Mouse (Mus musculus) hindbrain, embryonic 13.5 days (tissue): ENCODE measurements at regions not wholly inside any gene's neighbourhood (a gene's known extent, or its start where the extent isn't known, plus 50 kb on each side); places are given as distances from the start of the nearest gene placed in this dataset.

Experiments used
- ATAC-seq: fragments of 200-750 bp; cut with Nextera tagmentation; 2 replicates; pipeline ENCODE4 v1.8.0; 2017; ENCODE audit warnings: moderate TSS enrichment; ENCODE audit not compliant: low FRiP score
- H3K27ac ChIP-seq: fragments of 300-500 bp; sonication (generic); 2 replicates; pipeline ENCODE4 v1.5.1; 2015; ENCODE audit warnings: inconsistent platforms, mild to moderate bottlenecking, moderate library complexity
- H3K27me3 ChIP-seq: fragments of 300-500 bp; sonication (generic); 2 replicates; pipeline ENCODE4 v1.6.1; 2015; ENCODE audit warnings: mild to moderate bottlenecking, inconsistent platforms
- H3K36me3 ChIP-seq: fragments of 300-500 bp; sonication (generic); 2 replicates; pipeline ENCODE4 v1.6.1; 2015; ENCODE audit warnings: mild to moderate bottlenecking, inconsistent platforms
- H3K4me1 ChIP-seq: fragments of 300-500 bp; sonication (generic); replicated peaks from 2 replicates; pipeline ENCODE4 v1.6.1; 2015; ENCODE audit warnings: inconsistent platforms
- H3K4me2 ChIP-seq: fragments of 300-500 bp; sonication (generic); 2 replicates; pipeline ENCODE4 v1.6.1; 2015; ENCODE audit warnings: inconsistent platforms, mild to moderate bottlenecking, moderate library complexity
- H3K4me3 ChIP-seq: fragments of 300-500 bp; sonication (generic); 2 replicates; pipeline ENCODE4 v1.5.1; 2015; ENCODE audit warnings: mild to moderate bottlenecking, inconsistent platforms
- H3K9ac ChIP-seq: fragments of 300-500 bp; sonication (generic); 2 replicates; pipeline ENCODE4 v1.6.1; 2015; ENCODE audit warnings: mild to moderate bottlenecking, inconsistent platforms
- H3K9me3 ChIP-seq: fragments of 300-500 bp; sonication (generic); 2 replicates; pipeline ENCODE4 v1.6.1; 2016; ENCODE audit warnings: inconsistent platforms
- WGBS: fragments of 180-500 bp; shearing (Covaris S2); methylation state at CpG from one replicate; pipeline ENCODE4 v1.1.7; 2015; 5-methylcytosine and 5-hydroxymethylcytosine counted together

DNA sequence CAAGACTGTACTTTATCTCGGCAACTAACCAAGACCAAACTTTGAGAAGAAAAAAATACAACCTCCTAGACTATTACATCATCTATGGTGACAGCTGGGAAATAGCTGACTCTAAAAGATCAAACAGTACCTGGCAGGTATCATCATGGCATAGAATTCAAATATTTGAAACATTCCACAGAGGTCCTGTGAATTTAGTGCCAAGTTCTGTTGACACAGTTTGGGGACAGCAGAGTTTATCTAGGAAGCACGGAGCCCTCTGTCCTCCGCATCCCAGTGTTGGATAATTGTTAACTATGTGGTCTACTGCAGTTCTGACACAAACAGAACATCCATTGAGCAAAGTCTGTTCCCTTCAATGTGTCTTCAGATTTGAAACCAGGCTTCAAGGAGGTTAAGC is 132.9 kb upstream of the Ahr start:
- no peak for ATAC-seq
- no peak overlapping the region for H3K4me2 ChIP-seq

DNA sequence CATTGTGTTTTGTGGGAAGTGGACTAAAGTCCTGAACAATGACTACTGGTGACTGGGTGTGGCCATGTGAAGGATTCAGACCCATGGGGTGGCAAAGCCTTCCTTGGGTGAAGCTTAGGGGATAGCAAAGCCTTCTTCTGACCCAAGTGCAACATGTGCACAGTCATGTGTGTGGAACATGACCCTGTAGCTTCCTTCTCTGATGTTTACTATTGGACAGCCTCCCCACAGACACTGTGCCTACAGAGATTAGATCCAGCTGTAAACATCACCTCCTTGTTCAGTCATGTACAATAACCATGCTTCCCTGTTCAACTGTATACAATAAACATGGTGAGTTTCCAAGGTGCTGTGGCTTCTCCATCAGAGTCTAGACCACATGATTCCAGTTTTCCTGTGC is 132.4 kb upstream of the Ahr start:
- ATAC-seq = no peak
- H3K27ac ChIP-seq = no peak overlapping the region

More for the DNA sequence above, 132.9 kb upstream of the Ahr start:
- 93% methylated on average over 3 of the region's 3 CpGs for WGBS
- Histone ChIP-seq H3K9ac (no peak overlapping the region), H3K4me3 (no peak overlapping the region), H3K9me3 (no peaks in the 10 kb centered on the region), H3K27me3 (no peaks in the 10 kb centered on the region), H3K36me3 (no peaks in the 10 kb centered on the region), H3K4me1 (no peaks in the 10 kb centered on the region), H3K27ac (no peak overlapping the region)

DNA sequence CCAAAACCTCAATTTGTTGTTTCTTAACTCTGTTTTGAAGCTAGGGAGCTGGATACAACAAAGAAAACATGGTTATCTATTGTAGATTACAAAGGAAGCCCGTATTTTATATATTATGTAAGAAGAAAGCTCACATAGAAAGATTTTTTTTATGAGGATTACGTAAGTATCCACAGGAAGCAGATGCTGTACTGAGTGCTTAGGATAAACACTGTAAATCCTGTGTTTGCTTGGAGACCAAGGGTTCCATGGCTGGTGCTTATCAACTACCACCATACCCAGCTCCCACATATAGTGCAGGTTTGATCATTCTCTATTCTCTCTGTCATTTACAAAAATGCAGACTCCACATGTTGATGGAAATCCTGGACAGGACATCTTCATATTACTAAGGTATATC is 131.2 kb upstream of the Ahr start:
- H3K36me3 ChIP-seq = no peaks in the 10 kb centered on the region
- H3K4me2 ChIP-seq = no peak overlapping the region
- 86% methylated on average over 2 of the region's 2 CpGs for WGBS
- no peak overlapping the region for H3K9ac ChIP-seq
- H3K9me3 ChIP-seq = no peaks in the 10 kb centered on the region
- ATAC-seq = no peak
- H3K27ac ChIP-seq = no peak overlapping the region
- no peaks in the 10 kb centered on the region for H3K27me3 ChIP-seq
- no peaks in the 10 kb centered on the region for H3K4me1 ChIP-seq
- H3K4me3 ChIP-seq = no peak overlapping the region

More for the DNA sequence above, 132.4 kb upstream of the Ahr start:
- Histone ChIP-seq H3K4me3 (no peak overlapping the region), H3K4me2 (no peak overlapping the region), H3K27me3 (no peaks in the 10 kb centered on the region), H3K4me1 (no peaks in the 10 kb centered on the region), H3K9me3 (no peaks in the 10 kb centered on the region), H3K36me3 (no peaks in the 10 kb centered on the region), H3K9ac (no peak overlapping the region)

DNA sequence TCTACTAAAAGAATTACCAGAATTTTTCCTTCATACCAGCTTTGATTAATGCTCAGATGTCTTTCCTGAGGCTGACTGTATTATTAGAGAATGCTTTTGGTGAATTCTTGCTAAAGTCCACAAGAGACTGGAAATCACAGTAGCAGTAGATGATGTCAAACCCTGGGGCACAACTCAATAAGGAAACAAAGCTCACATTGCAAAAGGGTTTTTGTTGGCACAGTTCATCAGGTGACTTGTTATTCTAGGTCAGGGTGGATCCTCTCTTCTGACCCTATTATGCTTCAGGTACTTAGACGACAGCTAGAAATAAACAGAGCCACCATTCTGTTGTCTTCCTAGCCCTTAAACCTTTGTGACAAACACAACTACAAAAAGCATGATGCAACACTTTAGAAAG is 128.2 kb upstream of the Ahr start:
- Histone ChIP-seq H3K9ac (no peak overlapping the region), H3K36me3 (no peaks in the 10 kb centered on the region), H3K4me2 (no peak overlapping the region), H3K4me1 (no peaks in the 10 kb centered on the region), H3K27ac (no peak overlapping the region), H3K4me3 (no peak overlapping the region), H3K9me3 (no peaks in the 10 kb centered on the region), H3K27me3 (no peaks in the 10 kb centered on the region)
- no peak for ATAC-seq
- 85% methylated on average over 1 of the region's 1 CpGs for WGBS

DNA sequence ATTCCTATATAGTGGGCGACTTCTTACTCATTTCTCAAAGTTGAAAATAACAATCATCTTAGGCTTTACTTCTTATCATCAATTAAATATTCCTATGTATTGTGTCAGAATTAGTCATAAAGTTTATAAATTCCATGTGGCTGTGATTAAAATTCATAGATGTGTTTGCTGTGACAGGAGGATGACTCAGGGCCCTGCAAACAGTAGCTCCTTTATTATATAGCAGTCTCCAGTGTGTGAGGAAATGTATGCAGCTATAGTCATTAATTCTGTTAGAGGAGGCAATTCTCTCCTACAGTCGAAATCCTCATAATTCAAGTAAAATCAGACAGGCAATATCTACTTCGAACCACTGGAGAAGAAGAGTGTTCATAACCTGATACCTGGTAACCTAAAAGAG is 121.7 kb upstream of the Ahr start:
- no peak for ATAC-seq
- WGBS = 86% methylated on average over 3 of the region's 3 CpGs
- H3K36me3 ChIP-seq = no peaks in the 10 kb centered on the region
- no peaks in the 10 kb centered on the region for H3K27me3 ChIP-seq
- no peak overlapping the region for H3K4me3 ChIP-seq
- no peak overlapping the region for H3K4me2 ChIP-seq
- no peaks in the 10 kb centered on the region for H3K9me3 ChIP-seq
- no peaks in the 10 kb centered on the region for H3K4me1 ChIP-seq
- H3K27ac ChIP-seq = no peak overlapping the region
- no peak overlapping the region for H3K9ac ChIP-seq

DNA sequence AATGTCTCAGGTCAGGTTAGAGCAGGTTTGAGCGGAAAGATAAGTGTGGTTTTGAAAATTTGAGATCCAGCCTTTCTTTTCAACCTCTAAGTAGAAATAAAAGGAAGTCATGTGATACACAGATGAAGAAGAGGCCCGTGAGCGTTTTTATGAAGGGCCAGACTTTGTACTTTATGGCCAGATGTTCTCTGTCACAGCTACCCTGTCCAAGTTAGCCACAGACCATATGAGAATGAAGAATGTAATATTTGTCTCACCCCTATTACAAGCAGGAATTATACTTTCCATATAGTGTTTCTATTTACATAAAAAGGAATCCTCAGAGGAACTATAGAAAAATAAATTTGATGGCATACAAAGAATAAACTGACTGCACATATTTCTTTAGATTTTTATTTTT is 114.9 kb upstream of the Ahr start:
- no peaks in the 10 kb centered on the region for H3K36me3 ChIP-seq
- ATAC-seq = no peak
- H3K4me3 ChIP-seq = no peak overlapping the region
- no peak overlapping the region for H3K4me2 ChIP-seq
- H3K4me1 ChIP-seq = no peaks in the 10 kb centered on the region
- H3K27me3 ChIP-seq = no peaks in the 10 kb centered on the region
- no peak overlapping the region for H3K9ac ChIP-seq
- 91% methylated on average over 3 of the region's 3 CpGs for WGBS
- H3K9me3 ChIP-seq = no peaks in the 10 kb centered on the region
- no peak overlapping the region for H3K27ac ChIP-seq

DNA sequence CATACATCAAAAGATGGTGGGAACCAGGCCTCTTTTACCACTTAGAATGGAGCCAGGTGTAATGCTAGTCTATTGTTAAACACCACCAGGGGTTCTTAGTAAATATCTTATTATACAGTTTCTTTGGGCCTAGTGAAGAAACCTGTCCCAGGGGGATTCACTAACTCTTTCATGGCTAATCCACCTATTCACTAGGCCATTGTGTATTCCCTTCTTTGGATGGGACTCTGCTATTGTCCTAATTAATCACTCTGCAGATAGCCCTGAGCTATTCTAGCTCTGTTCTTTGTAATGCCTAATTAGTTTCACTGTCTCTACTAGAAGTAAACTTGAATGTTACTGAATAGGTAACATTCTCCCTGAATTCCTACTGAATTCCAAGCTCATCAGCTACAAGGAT is 107.6 kb upstream of the Ahr start:
- H3K4me3 ChIP-seq = no peak overlapping the region
- no peaks in the 10 kb centered on the region for H3K27me3 ChIP-seq
- H3K27ac ChIP-seq = no peak overlapping the region
- no peak overlapping the region for H3K4me2 ChIP-seq
- H3K9ac ChIP-seq = no peak overlapping the region
- no peaks in the 10 kb centered on the region for H3K9me3 ChIP-seq
- no peak for ATAC-seq
- H3K36me3 ChIP-seq = no peaks in the 10 kb centered on the region
- H3K4me1 ChIP-seq = no peaks in the 10 kb centered on the region

DNA sequence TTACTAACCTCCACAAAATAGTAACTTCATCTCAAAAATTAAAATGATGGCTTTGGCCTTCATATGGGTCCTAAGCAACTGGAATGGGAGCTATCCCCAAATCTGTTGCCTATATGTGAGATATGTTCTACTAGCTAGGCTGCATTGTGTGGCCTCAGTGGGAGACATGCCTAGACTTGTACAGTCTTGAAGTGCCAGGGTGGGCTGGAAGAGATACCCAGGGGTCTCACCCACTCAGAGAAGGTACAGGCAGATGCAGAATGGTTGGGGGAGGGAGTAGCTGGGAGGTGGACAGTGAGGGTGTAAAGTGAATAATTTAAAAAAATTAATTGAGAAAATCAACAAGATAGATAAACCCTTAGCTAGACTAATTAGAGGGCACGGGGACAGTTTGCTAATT is 106.9 kb upstream of the Ahr start:
- no peaks in the 10 kb centered on the region for H3K9me3 ChIP-seq
- no peaks in the 10 kb centered on the region for H3K4me1 ChIP-seq
- WGBS = 38% methylated on average over 1 of the region's 1 CpGs
- ATAC-seq = no peak
- H3K27ac ChIP-seq = no peak overlapping the region
- H3K4me3 ChIP-seq = no peak overlapping the region
- no peak overlapping the region for H3K4me2 ChIP-seq
- no peak overlapping the region for H3K9ac ChIP-seq
- H3K36me3 ChIP-seq = no peaks in the 10 kb centered on the region
- H3K27me3 ChIP-seq = no peaks in the 10 kb centered on the region

DNA sequence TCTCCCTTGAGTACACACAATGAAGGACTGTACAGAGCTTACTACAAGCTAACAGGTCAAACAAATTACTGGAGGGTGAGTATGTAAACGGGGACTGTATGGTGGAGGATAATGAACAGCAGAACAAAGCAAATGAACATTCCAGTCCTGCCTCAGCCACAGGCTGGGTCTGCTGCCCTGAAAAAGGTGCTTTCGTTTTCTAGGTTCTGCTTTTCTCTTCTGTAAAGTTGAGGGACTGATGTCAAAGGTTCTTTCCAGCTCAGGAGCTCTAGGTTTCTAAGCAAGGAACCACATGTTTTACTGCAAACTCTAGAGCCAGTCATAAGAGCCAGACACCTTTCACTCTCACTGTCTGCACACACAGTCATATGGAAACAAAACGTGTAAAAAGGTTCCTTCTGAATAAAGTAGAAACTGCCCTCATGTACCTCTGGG is 106.1 kb upstream of the Ahr start:
- H3K4me2 ChIP-seq = no peak overlapping the region
- no peak overlapping the region for H3K27ac ChIP-seq
- no peaks in the 10 kb centered on the region for H3K27me3 ChIP-seq
- ATAC-seq = no peak
- H3K4me1 ChIP-seq = no peaks in the 10 kb centered on the region
- no peak overlapping the region for H3K4me3 ChIP-seq
- WGBS = 78% methylated on average over 3 of the region's 3 CpGs
- H3K36me3 ChIP-seq = no peaks in the 10 kb centered on the region
- H3K9ac ChIP-seq = no peak overlapping the region
- no peaks in the 10 kb centered on the region for H3K9me3 ChIP-seq

DNA sequence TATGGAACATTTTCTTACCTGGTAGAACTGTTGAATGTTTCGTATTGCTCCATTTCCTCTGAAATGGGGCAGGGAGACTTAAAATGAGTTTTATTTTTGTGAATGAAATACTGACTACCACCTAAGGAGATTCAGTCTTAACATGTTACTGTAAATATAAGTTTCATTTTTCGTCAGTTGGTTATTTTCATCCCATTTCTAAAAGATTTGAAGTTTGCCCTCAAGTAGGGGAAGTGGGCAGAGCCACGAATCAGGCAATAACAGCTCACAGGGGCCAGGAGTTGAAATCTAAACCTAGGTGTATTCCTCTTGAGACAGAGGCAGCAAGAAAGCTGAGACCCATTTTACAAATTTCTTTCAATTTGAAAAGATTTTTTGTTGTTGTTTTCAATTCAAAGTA is 88.6 kb upstream of the Ahr start:
- no peak for ATAC-seq
- Histone ChIP-seq H3K27ac (no peak overlapping the region), H3K4me2 (no peak overlapping the region), H3K9me3 (no peaks in the 10 kb centered on the region), H3K27me3 (no peaks in the 10 kb centered on the region), H3K4me3 (no peak overlapping the region), H3K9ac (no peak overlapping the region), H3K36me3 (no peaks in the 10 kb centered on the region), H3K4me1 (no peaks in the 10 kb centered on the region)
- 81% methylated on average over 3 of the region's 3 CpGs for WGBS

DNA sequence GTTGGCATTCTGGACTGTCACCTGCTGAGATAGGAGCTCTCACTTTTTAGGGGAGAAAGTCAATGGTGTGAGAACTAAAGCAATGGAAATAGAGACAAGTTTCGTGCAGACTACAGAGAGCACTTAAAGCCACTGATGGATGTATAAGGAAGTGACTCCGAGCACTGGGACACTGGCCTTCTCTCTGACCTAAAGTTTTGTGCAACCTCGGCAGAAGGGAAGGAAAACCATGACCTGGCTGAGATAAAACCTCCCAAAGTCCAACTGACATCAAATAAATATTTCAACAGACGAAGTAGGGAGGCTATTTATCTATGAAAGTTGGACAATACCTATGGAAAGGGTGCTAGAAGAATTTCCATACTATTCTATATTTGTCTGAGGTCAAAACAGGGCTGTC is 80.0 kb upstream of the Ahr start:
- no peak overlapping the region for H3K27ac ChIP-seq
- WGBS = 85% methylated on average over 4 of the region's 4 CpGs
- H3K4me1 ChIP-seq = no peaks in the 10 kb centered on the region
- H3K4me3 ChIP-seq = no peak overlapping the region
- H3K27me3 ChIP-seq = no peaks in the 10 kb centered on the region
- no peaks in the 10 kb centered on the region for H3K9me3 ChIP-seq
- no peak overlapping the region for H3K4me2 ChIP-seq
- no peak for ATAC-seq
- H3K36me3 ChIP-seq = no peaks in the 10 kb centered on the region
- H3K9ac ChIP-seq = no peak overlapping the region

DNA sequence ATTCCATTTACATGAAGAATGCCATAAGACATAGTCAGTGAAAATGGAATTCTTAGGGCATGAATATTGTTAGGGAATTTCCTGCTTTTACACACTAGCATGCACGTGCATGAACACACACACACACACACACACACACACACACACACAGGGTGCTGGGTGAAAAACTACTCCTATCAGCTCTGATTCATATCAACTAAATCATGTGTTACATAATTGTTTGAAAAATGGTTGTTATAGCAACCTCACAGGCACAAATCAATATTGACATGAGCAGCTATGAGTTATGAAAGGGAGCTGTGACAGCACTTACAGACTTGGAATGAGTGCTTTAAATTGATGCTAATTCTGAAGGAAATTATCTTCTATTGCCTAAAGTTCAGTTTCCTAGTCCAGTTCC is 72.8 kb upstream of the Ahr start:
- 79% methylated on average over 1 of the region's 1 CpGs for WGBS
- Histone ChIP-seq H3K9me3 (no peaks in the 10 kb centered on the region), H3K27ac (no peak overlapping the region), H3K4me2 (no peak overlapping the region), H3K4me1 (no peaks in the 10 kb centered on the region), H3K4me3 (no peak overlapping the region), H3K27me3 (no peaks in the 10 kb centered on the region), H3K9ac (no peak overlapping the region), H3K36me3 (no peaks in the 10 kb centered on the region)
- ATAC-seq = no peak

DNA sequence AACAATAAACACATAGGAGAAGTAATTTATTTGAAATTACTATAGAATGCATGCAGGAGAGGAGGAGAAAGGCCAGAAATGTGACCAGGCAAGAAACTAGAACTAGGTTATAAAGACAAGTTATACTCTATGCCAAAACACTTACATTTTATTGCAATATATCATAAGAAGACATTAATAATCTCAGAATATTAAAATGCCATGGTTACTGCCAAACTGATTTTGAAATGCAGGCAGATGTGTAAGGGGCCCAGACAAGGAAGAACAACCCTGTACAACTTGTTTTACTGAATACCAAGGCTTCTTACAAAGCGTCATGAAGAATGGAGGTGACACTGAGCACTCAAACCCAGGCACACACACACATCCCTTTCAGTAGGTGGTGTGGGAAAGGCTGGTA is 68.9 kb upstream of the Ahr start:
- 97% methylated on average over 1 of the region's 1 CpGs for WGBS
- no peaks in the 10 kb centered on the region for H3K9me3 ChIP-seq
- no peak overlapping the region for H3K27ac ChIP-seq
- H3K9ac ChIP-seq = no peak overlapping the region
- ATAC-seq = no peak
- no peak overlapping the region for H3K4me3 ChIP-seq
- no peaks in the 10 kb centered on the region for H3K27me3 ChIP-seq
- no peak overlapping the region for H3K4me2 ChIP-seq
- no peaks in the 10 kb centered on the region for H3K36me3 ChIP-seq
- no peaks in the 10 kb centered on the region for H3K4me1 ChIP-seq

DNA sequence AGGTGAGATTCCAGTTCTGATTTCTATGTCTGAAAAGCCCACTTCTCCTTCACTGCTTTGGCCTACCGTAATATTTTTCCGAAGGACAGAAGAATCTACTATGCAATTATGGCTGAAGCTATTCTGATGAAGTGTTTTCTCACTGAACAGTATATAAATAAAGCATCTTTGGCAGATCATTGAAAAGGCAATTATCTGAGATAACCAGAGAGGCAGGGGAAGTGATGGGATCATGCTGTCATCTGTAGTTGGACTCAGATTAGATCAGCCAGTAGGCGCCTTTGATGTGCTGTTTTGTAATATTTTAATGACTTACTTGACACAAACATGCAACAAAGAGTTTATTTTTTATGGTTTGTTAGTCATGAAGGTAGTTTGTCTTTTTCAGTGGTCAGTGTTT is 67.8 kb upstream of the Ahr start:
- H3K4me1 ChIP-seq = no peaks in the 10 kb centered on the region
- 88% methylated on average over 3 of the region's 3 CpGs for WGBS
- no peaks in the 10 kb centered on the region for H3K27me3 ChIP-seq
- no peak for ATAC-seq
- H3K4me2 ChIP-seq = no peak overlapping the region
- no peaks in the 10 kb centered on the region; the same call in 1 of the 2 replicates for H3K9me3 ChIP-seq
- no peak overlapping the region for H3K27ac ChIP-seq
- no peaks in the 10 kb centered on the region for H3K36me3 ChIP-seq
- no peak overlapping the region for H3K9ac ChIP-seq
- no peak overlapping the region for H3K4me3 ChIP-seq
